Mouse (Mus musculus) cerebellum, adult 2 months (tissue): ENCODE measurements at regions not wholly inside any gene's neighbourhood (a gene's known extent, or its start where the extent isn't known, plus 50 kb on each side); places are given as distances from the start of the nearest gene placed in this dataset.

Source experiments
- DNase-seq, 2 experiments: peaks; one replicate each; pipeline ENCODE4 v3.0.0; 2021
- H3K27ac ChIP-seq: fragments of 200-500 bp; 2 replicates; pipeline ENCODE4 v1.5.1; 2012; ENCODE audit warnings: low read length, control low read depth, inconsistent platforms; ENCODE audit not compliant: insufficient read depth
- H3K27me3 ChIP-seq: fragments of 200-500 bp; 2 replicates; pipeline ENCODE4 v1.6.1; 2012; ENCODE audit warnings: inconsistent platforms, mild to moderate bottlenecking, low read length, moderate library complexity; ENCODE audit not compliant: control insufficient read depth, insufficient read depth
- H3K4me1 ChIP-seq: fragments of 200-500 bp; 2 replicates; pipeline ENCODE4 v1.6.1; 2011; ENCODE audit warnings: low read length; ENCODE audit not compliant: control insufficient read depth, insufficient read depth
- H3K4me3 ChIP-seq: fragments of 200-500 bp; replicated peaks from 2 replicates; pipeline ENCODE3; 2011; ENCODE audit warnings: mild to moderate bottlenecking, low read depth, low read length, control low read depth; ENCODE audit not compliant: insufficient read depth
- CTCF ChIP-seq: fragments of 200-500 bp; IDR thresholded peaks from 2 replicates; pipeline ENCODE4 v1.5.1; 2011; ENCODE audit warnings: low read depth, mild to moderate bottlenecking, control low read depth, low read length, moderate library complexity, borderline replicate concordance; ENCODE audit not compliant: insufficient read depth
- POLR2A ChIP-seq: fragments of 200-500 bp; IDR thresholded peaks from 2 replicates; pipeline ENCODE4 v1.6.1; 2011; ENCODE audit warnings: low read length, control low read depth, borderline replicate concordance; ENCODE audit not compliant: insufficient read depth
- WGBS: fragments of 180-500 bp; shearing (Covaris S2); methylation state at CpG from one replicate; pipeline ENCODE4 v1.1.7; 2018; 5-methylcytosine and 5-hydroxymethylcytosine counted together

- WGBS, result 69% methylated on average over 2 of the region's 2 CpGs
- Histone ChIP-seq H3K27ac (no peak overlapping the region), H3K4me1 (peaks cover 17% of the 10 kb centered on the region), H3K4me3 (no peak overlapping the region), H3K27me3 (no peaks in the 10 kb centered on the region)
- no peak for DNase-seq
- TF ChIP-seq CTCF, result 0 out of 2 replicates have a peak, but pooled peaks have one; percentile 2
- TF ChIP-seq POLR2A, result no peak
Measured at GRCm38 (mm10) chr7:133181388-133181787, 57.2 kb upstream of the Ctbp2 start.

GRCm38 (mm10) chr7:133177179-133177575 lies 53.0 kb upstream of the Ctbp2 start:
- Histone ChIP-seq H3K4me3 (no peak overlapping the region), H3K4me1 (peaks cover 18% of the 10 kb centered on the region), H3K27ac (0 out of 2 replicates have a peak overlapping the region, but pooled peaks have one; percentile 26), H3K27me3 (no peaks in the 10 kb centered on the region)
- WGBS, result 54% methylated on average over 4 of the region's 4 CpGs
- TF ChIP-seq CTCF (no peak), POLR2A (no peak)
- peak; percentile 23 to 34 for DNase-seq

- Histone ChIP-seq H3K4me3 (no peak overlapping the region), H3K27me3 (no peaks in the 10 kb centered on the region), H3K4me1 (peaks cover 18% of the 10 kb centered on the region), H3K27ac (peak overlapping the region; percentile 40)
- peak; percentile 77 to 83 for DNase-seq
- TF ChIP-seq CTCF (no peak), POLR2A (no peak)
- WGBS, result 8% methylated on average over 10 of the region's 10 CpGs
Measured at GRCm38 (mm10) chr7:133176256-133177178, 52.4 kb upstream of the Ctbp2 start.
